Mouse (Mus musculus): ENCODE data around the gene Ivd. TPM values are rescaled to one million over a fixed set of nuclear protein-coding genes. Genes with fewer than 3 reads are reported as not detected.

Gene Ivd
- polyA plus RNA-seq, 1 experiment from 2014 or later, result 46.5 TPM

DNA sequence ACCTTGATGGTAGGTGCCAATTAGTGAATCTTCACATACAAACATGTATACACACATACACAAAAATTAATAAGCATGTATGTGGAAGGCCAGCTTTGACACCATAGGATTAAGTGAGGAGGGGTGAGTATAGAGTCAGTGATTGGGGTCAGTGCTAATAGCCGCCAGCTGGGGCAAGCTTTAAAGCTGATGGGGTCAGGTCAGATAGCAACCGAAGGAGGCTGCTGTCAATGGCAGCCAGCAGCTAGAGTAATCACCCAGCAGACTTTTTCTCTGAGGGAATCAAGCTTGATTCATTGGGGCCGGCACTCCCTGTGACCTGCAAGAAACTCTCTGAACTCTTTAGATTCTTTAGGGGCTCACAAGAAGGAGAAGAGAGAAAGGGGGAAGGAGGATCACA lies 10.0 kb upstream of the Ivd start:
- WGBS, result 29% methylated on average over 3 of the region's 3 CpGs
- no peak for TF ChIP-seq CTCF (IDR thresholded peaks at IDR 0.05)
- TF ChIP-seq EP300 (IDR thresholded peaks at IDR 0.05), result no peak

DNA sequence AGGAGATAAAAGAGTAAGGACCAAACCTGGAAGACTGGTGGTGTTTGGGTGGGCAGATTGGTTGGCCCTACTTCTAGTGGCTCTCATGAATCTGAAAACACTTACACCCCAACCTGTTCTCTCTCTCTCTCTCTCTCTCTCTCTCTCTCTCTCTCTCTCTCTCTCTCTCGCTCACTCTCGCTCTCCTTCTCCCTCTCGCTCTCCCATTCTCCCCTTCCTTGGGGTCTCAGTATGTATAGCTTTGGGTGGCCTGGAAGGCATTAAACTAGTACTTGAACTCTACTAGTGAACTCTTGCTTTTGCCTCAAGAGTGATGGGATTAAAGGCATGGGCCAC lies 554 bp downstream of the Ivd start:
- no peaks in the 10 kb centered on the region for H3K9me3 ChIP-seq (ENCODE audit: low read length)
- H3K9ac ChIP-seq (replicated peaks; ENCODE audit: low read depth), result peak overlapping the region; percentile 43
- no peak for DNase-seq (ENCODE audit: low spot score)
- TF ChIP-seq EP300 (IDR thresholded peaks at IDR 0.05) (no peak), CTCF (IDR thresholded peaks at IDR 0.05) (no peak)
- no peaks in the 10 kb centered on the region for H3K27me3 ChIP-seq (replicated peaks; ENCODE audit: insufficient read depth, low read length)
- H3K4me1 ChIP-seq (ENCODE audit: insufficient read depth, low read depth, low read length), result peaks cover 4% of the 10 kb centered on the region; the same call in 1 of the 2 replicates
- H3K27ac ChIP-seq (ENCODE audit: low read length), result peak overlapping the region; percentile 82
- peak overlapping the region; percentile 67 for H3K4me2 ChIP-seq (replicated peaks; ENCODE audit: low read depth, low read length)
- no peaks in the 10 kb centered on the region for H3K36me3 ChIP-seq (ENCODE audit: insufficient read depth, low read length)
- no peak for ATAC-seq
- H3K4me3 ChIP-seq (ENCODE audit: low read depth, low read length), result peak overlapping the region; percentile 45
- 23% methylated on average over 3 of the region's 3 CpGs for WGBS

More for the DNA sequence above, 10.0 kb upstream of the Ivd start:
- no peak overlapping the region for H3K27ac ChIP-seq (ENCODE audit: low read length)
- H3K9me3 ChIP-seq (ENCODE audit: low read length), result no peaks in the 10 kb centered on the region
- H3K9ac ChIP-seq (replicated peaks; ENCODE audit: low read depth), result no peak overlapping the region
- H3K4me2 ChIP-seq (replicated peaks; ENCODE audit: low read depth, low read length), result no peak overlapping the region
- DNase-seq (ENCODE audit: low spot score) (no peak), ATAC-seq (no peak)
- H3K27me3 ChIP-seq (replicated peaks; ENCODE audit: insufficient read depth, low read length), result no peaks in the 10 kb centered on the region
- no peaks in the 10 kb centered on the region for H3K4me1 ChIP-seq (ENCODE audit: insufficient read depth, low read depth, low read length)
- H3K36me3 ChIP-seq (ENCODE audit: insufficient read depth, low read length), result no peaks in the 10 kb centered on the region
- no peak overlapping the region for H3K4me3 ChIP-seq (ENCODE audit: low read depth, low read length)

DNA sequence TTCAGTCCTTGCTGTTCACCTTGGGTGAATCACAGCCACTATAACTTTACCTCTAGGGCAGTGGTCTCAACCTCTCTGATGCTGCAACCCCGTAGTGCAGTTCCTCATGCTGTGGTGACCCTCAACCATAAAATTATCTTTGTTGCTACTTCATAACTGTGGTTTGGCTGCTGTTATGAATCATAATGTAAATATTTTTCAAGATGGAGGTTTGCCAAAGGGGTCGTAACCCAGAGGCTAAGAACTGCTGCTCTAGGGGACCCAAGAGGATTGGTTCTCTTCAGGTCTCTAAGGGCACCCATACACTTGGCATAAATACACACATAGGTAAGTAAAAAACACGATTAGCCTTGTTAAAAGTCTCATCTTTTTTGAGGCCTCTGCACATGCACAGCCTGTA lies 8.8 kb downstream of the Ivd start:
- DNase-seq (ENCODE audit: low spot score), result no peak

DNA sequence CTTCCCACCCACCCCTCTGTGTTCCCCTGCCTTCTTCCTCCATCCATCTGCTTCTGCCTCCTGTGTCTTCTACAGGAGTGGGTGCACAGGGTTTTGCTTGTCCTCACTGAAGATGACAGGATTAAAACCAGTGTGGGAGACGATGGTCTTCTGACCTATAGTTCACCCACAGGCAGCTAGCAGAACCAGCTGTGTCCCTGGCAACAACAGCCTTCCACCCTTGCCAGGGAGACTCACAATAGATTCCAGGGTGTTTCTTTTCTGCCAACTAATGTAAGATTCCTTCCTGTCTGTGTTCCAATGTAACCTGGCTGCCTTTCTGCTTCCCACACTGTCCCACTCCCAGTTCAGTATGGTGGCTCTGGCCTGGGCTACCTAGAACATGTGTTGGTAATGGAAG lies 9.3 kb downstream of the Ivd start:
- H3K27ac ChIP-seq (ENCODE audit: low read length), result no peak overlapping the region

More for the DNA sequence above, 8.8 kb downstream of the Ivd start:
- Histone ChIP-seq H3K36me3 (ENCODE audit: insufficient read depth, low read length) (0 out of 2 replicates have a peak, but pooled peaks cover 8% of the 10 kb centered on the region), H3K27ac (ENCODE audit: low read length) (no peak overlapping the region), H3K4me2 (replicated peaks; ENCODE audit: low read depth, low read length) (no peak overlapping the region), H3K4me1 (ENCODE audit: insufficient read depth, low read depth, low read length) (no peaks in the 10 kb centered on the region; the same call in 1 of the 2 replicates), H3K9ac (replicated peaks; ENCODE audit: low read depth) (no peak overlapping the region), H3K27me3 (replicated peaks; ENCODE audit: insufficient read depth, low read length) (no peaks in the 10 kb centered on the region), H3K4me3 (ENCODE audit: low read depth, low read length) (no peak overlapping the region), H3K9me3 (ENCODE audit: low read length) (no peaks in the 10 kb centered on the region)
- no peak for TF ChIP-seq CTCF (IDR thresholded peaks at IDR 0.05)
- no peak for TF ChIP-seq EP300 (IDR thresholded peaks at IDR 0.05)
- peak; percentile 20; the same call in 1 of the 2 replicates for ATAC-seq
- WGBS, result 48% methylated on average over 3 of the region's 3 CpGs

DNA sequence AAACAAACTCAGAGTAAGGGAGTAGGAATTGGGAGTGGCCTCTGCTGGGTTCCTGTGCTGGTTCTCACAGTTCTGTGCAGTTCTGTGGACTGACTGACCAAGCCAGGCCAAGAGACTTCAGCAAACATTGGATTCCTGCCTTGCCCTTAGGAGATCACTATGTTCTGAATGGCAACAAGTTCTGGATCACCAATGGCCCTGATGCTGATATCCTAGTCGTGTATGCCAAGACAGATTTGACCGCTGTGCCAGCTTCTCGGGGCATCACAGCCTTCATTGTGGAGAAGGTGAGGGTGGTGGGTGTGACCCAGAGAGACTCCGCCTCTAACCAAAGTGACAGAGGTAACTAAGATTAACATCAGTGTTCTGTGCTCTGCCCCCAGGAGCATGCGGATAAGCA lies 11.3 kb downstream of the Ivd start:
- H3K4me3 ChIP-seq (ENCODE audit: low read depth, low read length), result no peak overlapping the region

More for the DNA sequence above, 9.3 kb downstream of the Ivd start:
- WGBS, result 29% methylated on average over 1 of the region's 1 CpGs
- H3K36me3 ChIP-seq (ENCODE audit: insufficient read depth, low read length), result 0 out of 2 replicates have a peak, but pooled peaks cover 8% of the 10 kb centered on the region
- no peak for DNase-seq (ENCODE audit: low spot score)
- H3K4me2 ChIP-seq (replicated peaks; ENCODE audit: low read depth, low read length), result no peak overlapping the region
- H3K9me3 ChIP-seq (ENCODE audit: low read length), result no peaks in the 10 kb centered on the region
- H3K9ac ChIP-seq (replicated peaks; ENCODE audit: low read depth), result no peak overlapping the region
- H3K4me3 ChIP-seq (ENCODE audit: low read depth, low read length), result no peak overlapping the region
- no peaks in the 10 kb centered on the region for H3K27me3 ChIP-seq (replicated peaks; ENCODE audit: insufficient read depth, low read length)
- ATAC-seq, result peak; percentile 52
- TF ChIP-seq CTCF (IDR thresholded peaks at IDR 0.05) (no peak), EP300 (IDR thresholded peaks at IDR 0.05) (no peak)
- no peaks in the 10 kb centered on the region; the same call in 1 of the 2 replicates for H3K4me1 ChIP-seq (ENCODE audit: insufficient read depth, low read depth, low read length)

GRCm38 (mm10) chr2:118873890-118874430 lies 12.2 kb downstream of the Ivd start:
- TF ChIP-seq CTCF (IDR thresholded peaks at IDR 0.05), result no peak
- no peak for TF ChIP-seq EP300 (IDR thresholded peaks at IDR 0.05)
- H3K9me3 ChIP-seq (ENCODE audit: low read length), result no peaks in the 10 kb centered on the region
- ATAC-seq (no peak), DNase-seq (ENCODE audit: low spot score) (no peak)
- no peak overlapping the region for H3K27ac ChIP-seq (ENCODE audit: low read length)
- H3K4me2 ChIP-seq (replicated peaks; ENCODE audit: low read depth, low read length), result no peak overlapping the region
- no peak overlapping the region for H3K9ac ChIP-seq (replicated peaks; ENCODE audit: low read depth)
- H3K4me1 ChIP-seq (ENCODE audit: insufficient read depth, low read depth, low read length), result no peaks in the 10 kb centered on the region; the same call in 1 of the 2 replicates
- H3K4me3 ChIP-seq (ENCODE audit: low read depth, low read length), result no peak overlapping the region
- peaks cover 22% of the 10 kb centered on the region; the same call in 1 of the 2 replicates for H3K36me3 ChIP-seq (ENCODE audit: insufficient read depth, low read length)
- no peaks in the 10 kb centered on the region for H3K27me3 ChIP-seq (replicated peaks; ENCODE audit: insufficient read depth, low read length)
- 67% methylated on average over 6 of the region's 6 CpGs for WGBS

More for the DNA sequence above, 11.3 kb downstream of the Ivd start:
- Histone ChIP-seq H3K4me1 (ENCODE audit: insufficient read depth, low read depth, low read length) (no peaks in the 10 kb centered on the region; the same call in 1 of the 2 replicates), H3K4me2 (replicated peaks; ENCODE audit: low read depth, low read length) (no peak overlapping the region), H3K27ac (ENCODE audit: low read length) (no peak overlapping the region), H3K36me3 (ENCODE audit: insufficient read depth, low read length) (peaks cover 22% of the 10 kb centered on the region; the same call in 1 of the 2 replicates), H3K9me3 (ENCODE audit: low read length) (no peaks in the 10 kb centered on the region), H3K9ac (replicated peaks; ENCODE audit: low read depth) (no peak overlapping the region), H3K27me3 (replicated peaks; ENCODE audit: insufficient read depth, low read length) (no peaks in the 10 kb centered on the region)
- no peak for DNase-seq (ENCODE audit: low spot score)
- TF ChIP-seq EP300 (IDR thresholded peaks at IDR 0.05) (no peak), CTCF (IDR thresholded peaks at IDR 0.05) (no peak)
- WGBS, result 87% methylated on average over 5 of the region's 5 CpGs
- ATAC-seq, result no peak

All from lung, postnatal 0 days (tissue).